Mouse (Mus musculus): ENCODE measurements around the gene 6430531B16Rik. TPM values are rescaled to one million over a fixed set of nuclear protein-coding genes. Genes with fewer than 3 reads are reported as not detected.

6430531B16Rik gene
- 1.9 TPM for polyA plus RNA-seq (2017; shearing (Covaris generic))

GRCm38 (mm10) chr7:139978278-139978892 is at the start of gene 6430531B16Rik:
Gene 6430531B16Rik (minus strand): TSS chr7:139978755.

GRCm38 (mm10) chr7:139992406-139992805 is 13.9 kb upstream of the 6430531B16Rik start, which contains the start of gene Adam8:
Gene Adam8 (minus strand): TSS chr7:139992562.

DNA sequence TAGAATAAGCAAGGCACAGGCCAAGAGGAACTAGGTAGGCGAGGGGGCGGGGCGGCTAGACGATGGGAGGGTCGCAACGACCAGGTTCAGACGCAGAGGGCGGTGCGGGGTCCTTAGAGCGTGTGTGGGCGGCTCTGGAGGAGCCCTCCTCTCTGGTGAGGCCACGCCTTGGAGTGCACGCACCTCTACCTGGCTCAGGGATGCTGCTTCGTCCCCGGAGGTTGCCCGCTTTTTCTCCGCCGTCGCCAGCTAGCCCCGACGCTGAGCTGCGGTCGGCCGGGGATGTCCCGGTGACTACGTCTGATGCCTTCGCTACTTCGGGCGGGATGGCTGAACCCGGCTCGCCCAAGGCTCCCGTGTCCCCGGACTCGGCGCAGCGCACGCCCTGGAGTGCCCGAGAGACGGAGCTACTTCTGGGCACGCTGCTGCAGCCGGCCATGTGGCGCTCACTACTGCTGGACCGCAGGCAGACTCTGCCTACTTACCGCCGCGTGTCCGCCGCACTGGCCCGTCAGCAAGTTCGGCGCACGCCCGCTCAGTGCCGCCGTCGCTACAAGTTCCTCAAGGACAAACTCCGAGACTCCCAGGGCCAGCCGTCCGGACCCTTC is 34.8 kb downstream of the 6430531B16Rik start, which contains the start of gene Utf1:
TSS of gene Utf1 (plus strand) at position 116 of the 608 bp plus-strand sequence.

Other genes starting within 250 kb of the 6430531B16Rik start
- not detected for gene Adgra1, start 144.6 kb downstream of the 6430531B16Rik start, polyA plus RNA-seq (2017; shearing (Covaris generic))
- 0.23 TPM for gene Kndc1, start 84.1 kb downstream of the 6430531B16Rik start, polyA plus RNA-seq (2017; shearing (Covaris generic))
- 21.0 TPM for gene Utf1, start 35.0 kb downstream of the 6430531B16Rik start, polyA plus RNA-seq (2017; shearing (Covaris generic))
- 22.3 TPM for gene Adam8, start 13.8 kb upstream of the 6430531B16Rik start, polyA plus RNA-seq (2017; shearing (Covaris generic))
- gene Zfp511, start 57.6 kb upstream of the 6430531B16Rik start, polyA plus RNA-seq (2017; shearing (Covaris generic)): 62.9 TPM
- 34.1 TPM for gene Tubgcp2, start 57.9 kb upstream of the 6430531B16Rik start, polyA plus RNA-seq (2017; shearing (Covaris generic))
- gene Msx3, start 70.3 kb upstream of the 6430531B16Rik start, polyA plus RNA-seq (2017; shearing (Covaris generic)): not detected
- not detected for gene Caly, start 103.8 kb upstream of the 6430531B16Rik start, polyA plus RNA-seq (2017; shearing (Covaris generic))
- gene Prap1, start 114.6 kb upstream of the 6430531B16Rik start, polyA plus RNA-seq (2017; shearing (Covaris generic)): not detected
- 6.1 TPM for gene Fuom, start 123.7 kb upstream of the 6430531B16Rik start, polyA plus RNA-seq (2017; shearing (Covaris generic))
- gene Paox, start 137.0 kb upstream of the 6430531B16Rik start, polyA plus RNA-seq (2017; shearing (Covaris generic)): 1.3 TPM
- 28.5 TPM for gene Echs1, start 137.7 kb upstream of the 6430531B16Rik start, polyA plus RNA-seq (2017; shearing (Covaris generic))
- 23.1 TPM for gene Mtg1, start 158.8 kb upstream of the 6430531B16Rik start, polyA plus RNA-seq (2017; shearing (Covaris generic))
- not detected for gene Sprn, start 176.1 kb upstream of the 6430531B16Rik start, polyA plus RNA-seq (2017; shearing (Covaris generic))
- gene Olfr522, start 186.0 kb upstream of the 6430531B16Rik start, polyA plus RNA-seq (2017; shearing (Covaris generic)): 0.13 TPM
- gene Olfr523, start 194.5 kb upstream of the 6430531B16Rik start, polyA plus RNA-seq (2017; shearing (Covaris generic)): not detected
- 1.0 TPM for gene Olfr524, start 227.2 kb upstream of the 6430531B16Rik start, polyA plus RNA-seq (2017; shearing (Covaris generic))
- gene Cd163l1, start 239.5 kb upstream of the 6430531B16Rik start, polyA plus RNA-seq (2017; shearing (Covaris generic)): 2.2 TPM